Mouse (Mus musculus): ENCODE measurements around the gene Rbpj.

Rbpj gene

GRCm38 (mm10) chr5:53465883-53466282, at the start of gene Rbpj:
Rbpj (plus strand) TSS chr5:53466152.
- no peak for DNase-seq

GRCm38 (mm10) chr5:53420777-53421176, 45.2 kb upstream of the Rbpj start:
- no peak for DNase-seq

DNA sequence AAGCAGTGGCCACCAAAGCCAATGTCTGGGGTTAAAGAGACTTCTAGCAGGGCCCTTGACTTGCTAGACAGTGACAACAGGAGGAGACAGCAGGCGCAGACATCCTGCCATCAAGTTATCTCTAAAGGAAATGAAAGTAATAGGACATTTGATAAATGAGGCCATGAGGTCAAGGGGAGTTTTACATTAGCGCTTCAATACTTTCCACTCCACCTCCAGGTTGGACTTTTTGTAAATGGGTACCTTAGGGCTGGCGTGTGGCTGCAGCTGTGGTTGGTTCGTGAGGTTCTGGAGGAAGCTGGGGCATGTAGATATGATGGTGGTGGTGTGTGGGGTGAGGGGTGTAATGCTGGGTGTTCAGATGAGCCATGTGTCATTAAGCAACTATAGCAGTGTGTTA, 44.7 kb upstream of the Rbpj start:
- no peak for DNase-seq

- DNase-seq, result no peak
Observed at GRCm38 (mm10) chr5:53427411-53427810, 38.5 kb upstream of the Rbpj start.

DNA sequence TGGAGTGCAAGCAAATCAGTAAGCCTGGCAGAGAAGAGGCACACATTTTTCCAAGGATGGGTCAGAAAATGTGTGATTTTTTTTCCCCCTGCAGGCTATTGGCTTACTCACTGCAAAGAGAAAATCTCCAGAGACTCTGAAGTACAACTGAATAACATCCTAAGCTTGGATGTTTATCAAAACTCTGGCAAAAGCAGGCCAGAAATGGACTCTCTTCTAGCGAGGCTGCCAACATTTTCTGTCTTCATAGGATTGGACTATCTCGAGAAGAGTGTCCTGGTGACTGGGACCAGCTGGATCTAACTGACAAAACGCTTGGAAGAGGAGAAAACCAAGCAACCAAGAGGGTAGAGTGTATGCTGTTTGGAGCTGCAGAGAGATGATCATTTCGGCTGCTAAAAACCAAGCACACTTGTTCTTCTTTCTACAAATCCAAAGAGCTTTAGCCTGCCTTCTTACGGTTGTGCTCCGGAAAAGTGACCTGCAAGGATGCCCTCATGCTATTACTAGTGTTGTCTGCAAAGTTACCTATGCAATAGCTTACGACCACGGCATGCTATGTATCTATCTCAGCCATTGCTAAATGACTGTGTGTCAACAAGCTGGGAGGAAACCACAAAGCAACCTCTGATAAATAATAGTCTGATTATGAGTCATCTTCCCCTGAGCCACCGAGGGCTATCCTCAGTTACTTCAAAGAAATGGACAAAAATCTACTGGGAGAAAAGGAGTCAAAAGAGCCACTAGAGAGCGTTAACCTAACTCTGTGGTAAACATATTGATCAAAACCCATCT, 36.1 kb upstream of the Rbpj start:
- DNase-seq, result no peak

DNA sequence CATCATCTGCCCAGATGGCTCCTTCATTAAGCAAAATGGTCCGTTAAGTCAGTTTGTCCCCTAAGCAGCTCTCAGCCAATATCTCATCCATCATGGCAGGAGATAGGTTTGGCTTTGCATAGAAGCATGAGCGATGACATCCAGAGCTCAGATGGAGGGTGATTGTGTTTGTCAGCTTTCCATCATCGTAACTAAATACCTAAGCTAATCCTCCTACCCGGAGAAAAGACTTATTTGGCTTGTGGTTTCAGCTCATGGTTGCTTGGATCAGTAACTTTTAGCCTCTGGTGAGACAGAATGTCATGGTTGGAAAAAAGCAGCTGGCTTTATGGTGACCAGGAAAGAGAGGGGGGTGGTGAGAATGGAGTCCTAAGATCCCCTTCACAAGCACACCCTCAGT, 33.5 kb upstream of the Rbpj start:
- no peak for DNase-seq

DNA sequence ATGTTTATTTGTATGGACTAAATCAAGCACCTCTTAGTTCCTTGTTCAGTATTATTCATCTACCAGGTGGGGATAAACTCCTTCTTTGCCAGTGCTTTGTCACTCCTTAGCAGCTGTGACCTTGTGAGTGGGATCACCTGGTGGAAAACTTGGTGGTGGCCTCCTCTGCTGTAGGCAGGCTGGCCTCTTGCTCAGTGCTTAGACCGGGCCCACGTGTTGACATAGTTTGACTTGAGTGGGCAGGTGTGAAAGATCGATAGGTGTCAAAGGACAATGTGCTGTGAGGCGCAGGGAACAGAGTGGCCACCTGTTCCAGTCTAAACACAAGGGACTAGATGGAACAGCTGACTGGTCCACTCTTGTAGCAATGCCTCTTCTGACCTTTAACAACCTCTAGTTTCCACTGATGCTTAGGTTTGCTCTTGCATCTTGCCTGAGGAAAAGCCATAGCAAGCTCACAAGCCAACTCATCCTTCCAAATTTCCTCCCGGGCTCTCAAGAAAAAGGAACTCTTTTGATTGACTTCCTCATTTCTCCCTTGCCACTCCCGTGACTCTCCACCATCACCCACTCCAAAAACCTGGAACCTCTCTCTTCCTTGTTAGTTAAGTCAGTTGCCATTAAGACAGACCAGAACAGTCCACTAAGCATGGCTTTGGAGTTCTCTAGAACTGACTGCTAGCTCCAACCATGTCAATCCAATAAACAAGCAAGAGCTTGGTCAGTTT, 28.9 kb upstream of the Rbpj start:
- DNase-seq, result no peak

DNA sequence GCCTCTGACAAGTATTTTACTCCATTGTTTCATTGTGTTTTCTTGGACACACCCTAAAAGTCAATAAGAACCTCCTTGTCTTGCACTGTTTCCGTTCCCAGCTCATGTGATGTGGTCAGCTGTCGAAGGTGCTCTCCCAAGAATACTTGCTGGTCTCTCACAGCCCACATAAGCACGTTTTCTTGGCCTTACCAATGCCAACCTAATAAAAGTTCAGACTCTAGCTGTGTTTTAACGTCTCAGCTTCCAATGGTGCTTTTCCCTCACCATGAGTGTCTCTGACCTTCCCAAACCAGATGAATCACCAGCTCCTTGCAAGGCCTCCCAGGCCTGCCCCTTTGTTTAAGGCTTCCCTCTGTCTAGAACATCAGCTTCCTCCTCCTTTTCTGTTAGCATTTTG, 28.2 kb upstream of the Rbpj start:
- DNase-seq, result no peak

GRCm38 (mm10) chr5:53438268-53438667, 27.7 kb upstream of the Rbpj start:
- no peak for DNase-seq

DNA sequence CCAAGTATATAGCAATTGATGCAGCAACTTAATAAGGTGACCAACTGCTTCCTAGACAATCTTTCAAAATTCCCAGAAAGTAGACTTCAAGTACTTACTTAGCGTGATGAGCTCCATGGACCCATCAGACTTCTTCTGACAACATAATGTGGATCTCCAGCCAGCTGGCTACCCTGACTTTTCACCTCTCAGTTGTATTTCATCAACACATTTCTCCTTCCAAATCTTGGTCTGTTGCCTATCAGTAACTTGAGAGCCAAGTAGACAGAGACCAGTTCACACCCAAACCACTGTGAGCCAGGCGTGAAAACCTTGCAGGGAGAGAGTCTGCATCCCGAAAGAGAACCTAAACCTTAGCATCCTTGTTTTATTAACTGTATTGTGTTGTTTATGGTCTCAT, 26.3 kb upstream of the Rbpj start:
- no peak for DNase-seq

DNA sequence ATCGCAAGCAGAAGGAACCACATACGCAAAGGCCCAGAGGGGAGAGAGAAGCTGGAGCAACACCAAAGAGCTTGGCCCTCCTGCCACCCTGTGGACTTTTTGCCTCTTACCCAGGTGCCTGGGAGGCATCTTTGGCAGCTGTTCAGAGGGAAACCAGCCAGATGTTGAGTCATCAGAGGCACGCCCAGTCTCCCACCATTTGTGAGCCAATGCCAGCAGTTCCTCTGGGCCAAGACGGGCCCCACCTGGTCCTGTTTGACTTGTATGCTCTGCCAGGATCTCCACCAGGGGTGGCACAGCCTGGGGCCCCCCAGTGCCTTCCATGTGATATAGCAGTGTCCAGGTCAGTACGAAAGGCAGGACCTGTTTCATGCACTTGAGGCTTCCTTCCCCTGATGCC, 21.9 kb upstream of the Rbpj start:
- DNase-seq, result peak; percentile 14

DNA sequence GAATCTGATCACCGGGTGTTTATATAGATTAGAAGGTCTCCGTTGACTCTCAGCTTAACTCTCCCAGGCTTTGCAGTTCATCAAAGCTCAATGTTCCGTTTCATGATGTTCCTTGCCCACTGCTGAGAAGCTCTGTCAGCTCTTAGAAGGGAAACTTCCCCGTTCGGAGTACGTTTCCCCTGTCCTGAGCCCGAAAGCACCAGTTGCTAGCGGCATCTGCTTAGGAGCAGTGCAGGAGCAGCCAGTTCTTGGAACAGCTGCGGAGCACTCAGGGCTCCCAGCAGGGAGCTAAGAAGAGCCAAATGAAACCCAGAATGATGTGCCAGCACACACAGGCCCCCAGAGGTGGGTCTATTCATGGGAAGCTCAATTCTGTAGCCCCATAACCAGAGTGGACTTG, 15.0 kb upstream of the Rbpj start:
- DNase-seq, result no peak

GRCm38 (mm10) chr5:53451829-53452228, 14.1 kb upstream of the Rbpj start:
- DNase-seq, result no peak

GRCm38 (mm10) chr5:53452920-53453319, 13.0 kb upstream of the Rbpj start:
- DNase-seq, result no peak

DNA sequence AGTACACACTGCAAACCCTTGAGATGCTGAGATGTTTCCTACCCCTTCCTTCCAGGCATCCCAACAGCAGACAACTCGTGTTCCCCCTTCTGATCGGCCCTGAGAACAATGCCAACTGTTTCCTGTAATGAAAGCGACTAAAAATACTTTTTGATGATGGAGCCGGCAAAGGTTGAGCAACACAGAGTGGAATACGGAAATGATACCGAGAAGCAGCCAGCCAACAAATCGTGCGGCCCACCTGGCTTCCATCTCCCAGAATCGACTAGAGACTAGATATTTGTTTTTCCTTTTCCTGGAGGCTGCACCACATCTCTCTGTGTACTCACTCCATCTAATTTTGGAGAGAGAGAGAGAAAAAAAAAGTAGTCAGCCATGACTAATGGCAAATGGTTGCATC, 11.2 kb upstream of the Rbpj start:
- DNase-seq, result no peak

GRCm38 (mm10) chr5:53455459-53455858, 10.5 kb upstream of the Rbpj start:
- DNase-seq, result no peak

- DNase-seq, result no peak
Observed at GRCm38 (mm10) chr5:53460196-53460595, 5.8 kb upstream of the Rbpj start.

GRCm38 (mm10) chr5:53463098-53464018, 2.6 kb upstream of the Rbpj start:
- DNase-seq, result no peak

DNA sequence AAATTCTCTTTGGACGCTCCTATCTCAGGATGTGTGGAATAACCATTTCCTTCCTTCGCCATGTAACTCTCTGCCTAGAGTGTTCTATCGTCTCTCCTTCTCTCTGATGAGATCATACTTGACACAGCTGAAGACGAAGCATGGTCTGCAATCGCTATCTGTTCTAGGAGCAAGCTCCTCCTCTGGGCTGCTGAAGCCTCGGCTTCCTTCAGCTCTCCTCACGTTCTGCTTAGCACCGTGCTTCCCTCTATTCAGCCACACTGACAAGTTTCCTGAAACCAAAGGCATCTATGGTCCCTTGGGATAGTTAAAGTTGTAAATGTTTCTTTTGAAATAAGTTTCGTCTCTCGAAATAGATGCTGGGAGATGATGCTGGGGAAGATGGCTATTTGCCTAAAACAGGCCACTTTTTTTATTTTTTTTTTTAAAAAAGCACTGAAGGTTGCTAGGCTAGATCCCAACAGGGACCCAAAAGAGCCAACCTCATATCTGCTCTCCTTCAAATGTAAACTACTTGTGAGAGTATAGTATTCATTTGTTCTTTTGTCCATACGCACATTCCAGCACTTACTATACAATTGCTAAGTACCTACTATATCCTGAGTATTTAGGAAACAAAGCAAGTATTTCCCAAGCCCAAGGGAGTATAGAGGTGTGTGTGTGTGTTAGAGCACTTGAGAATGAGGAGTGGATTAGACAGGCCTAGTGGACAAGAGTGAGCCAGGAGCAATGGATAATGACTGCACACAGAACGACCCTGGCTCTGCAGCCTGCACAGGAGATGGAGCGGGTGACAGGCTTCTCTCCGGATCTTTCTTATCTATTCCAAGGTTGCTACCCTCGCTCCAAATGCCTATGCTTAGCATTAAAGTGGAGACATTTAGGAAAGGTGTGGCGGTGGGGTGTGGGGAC, 726 bp downstream of the Rbpj start:
- DNase-seq, result no peak

- DNase-seq, result no peak
Observed at GRCm38 (mm10) chr5:53467602-53468001, 1.6 kb downstream of the Rbpj start.

DNA sequence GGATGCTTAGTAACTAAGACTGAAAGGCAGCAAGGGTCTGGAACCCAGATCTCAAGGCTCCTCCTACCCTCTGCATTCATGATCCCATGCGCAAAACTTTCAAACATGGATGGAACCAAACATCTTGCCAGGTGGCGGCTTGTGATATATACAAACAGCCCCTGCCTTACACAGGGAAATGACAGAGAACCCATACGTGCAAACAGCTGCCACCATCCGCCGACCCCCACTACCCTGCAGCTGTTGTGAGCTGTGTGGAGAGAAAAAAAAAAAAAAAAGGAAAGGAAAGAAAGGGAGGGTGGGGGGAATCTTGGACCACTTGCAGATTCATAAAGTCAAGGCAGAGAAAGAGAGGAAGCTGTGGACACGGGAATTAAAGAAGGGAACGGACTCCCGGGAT, 2.4 kb downstream of the Rbpj start:
- DNase-seq, result no peak

DNA sequence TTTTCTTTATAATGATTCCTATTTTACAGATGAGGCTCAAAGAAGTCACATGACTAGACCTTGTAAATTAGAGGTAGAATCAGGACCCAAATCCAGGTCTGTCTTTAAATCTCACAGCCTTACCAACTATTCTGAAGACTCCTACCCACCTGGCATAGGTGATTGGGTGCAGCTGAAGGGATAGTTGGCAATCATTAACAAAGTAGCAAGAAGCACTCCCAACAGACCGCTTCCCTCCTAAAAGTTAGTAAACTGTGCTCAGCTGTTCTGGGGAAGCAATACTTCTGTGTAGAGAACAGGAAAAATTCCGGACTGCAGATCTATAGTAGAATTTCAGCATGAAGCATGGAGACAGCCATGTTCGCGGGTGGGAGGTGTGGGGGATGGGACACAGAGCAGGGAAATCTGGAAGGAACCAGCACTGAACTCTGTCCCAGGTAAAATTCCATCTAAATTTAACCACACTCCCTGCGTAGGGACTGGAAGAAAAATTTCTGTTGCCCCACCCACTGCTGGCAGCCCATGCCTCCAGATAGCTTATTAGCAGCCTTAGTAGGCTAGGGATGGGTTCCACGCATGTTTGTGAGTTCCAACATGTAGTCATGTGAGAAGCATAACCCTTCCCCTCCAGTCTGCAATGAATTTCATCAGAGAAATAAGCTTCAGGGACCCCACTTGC, 3.3 kb downstream of the Rbpj start:
- no peak for DNase-seq

Data from cerebellum, adult 8-10 months (tissue).